Mouse (Mus musculus): Measurements from ENCODE around the gene Zc3h18. TPM values are rescaled to one million over a fixed set of nuclear protein-coding genes. Genes with fewer than 3 reads are reported as not detected.

Gene Zc3h18
- polyA plus RNA-seq, 1 experiment from 2014 or later = 32.4 TPM

DNA sequence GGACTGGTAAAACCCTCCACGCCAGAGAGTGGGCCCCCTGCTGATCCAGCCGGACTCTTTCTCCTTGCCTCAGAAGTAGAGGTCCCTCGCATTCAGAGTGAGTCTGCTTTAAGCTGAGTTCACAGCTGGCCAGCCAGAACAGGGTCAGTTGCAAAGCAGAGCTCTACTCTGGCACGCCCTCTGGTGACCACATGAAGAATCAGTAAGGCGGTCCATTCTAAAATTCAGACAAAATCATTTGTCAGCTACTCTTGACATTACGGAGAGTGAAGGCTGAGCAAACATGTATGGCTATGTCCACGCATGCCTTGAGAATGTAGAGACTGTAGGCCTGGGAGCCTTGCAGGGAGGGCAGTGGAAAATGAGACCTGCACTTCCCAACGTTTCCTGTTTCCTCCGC, 6.7 kb upstream of the Zc3h18 start:
- no peaks in the 10 kb centered on the region for H3K27me3 ChIP-seq (ENCODE audit: control insufficient read depth, insufficient read depth, low read length)
- no peak overlapping the region for H3K4me2 ChIP-seq (ENCODE audit: low read depth, low read length)
- no peak overlapping the region for H3K4me3 ChIP-seq (replicated peaks; ENCODE audit: low read length)
- ATAC-seq (ENCODE audit: insufficient read depth, low FRiP score) = peak; percentile 71
- H3K27ac ChIP-seq (ENCODE audit: low read length) = no peak overlapping the region
- no peaks in the 10 kb centered on the region for H3K36me3 ChIP-seq (ENCODE audit: control insufficient read depth, insufficient read depth, low read length)
- no peaks in the 10 kb centered on the region for H3K9me3 ChIP-seq (replicated peaks; ENCODE audit: control insufficient read depth, low read length)
- peaks cover 8% of the 10 kb centered on the region; the same call in 1 of the 2 replicates for H3K4me1 ChIP-seq (ENCODE audit: control insufficient read depth, insufficient read depth, low read length)
- peak overlapping the region; percentile 28; the same call in 1 of the 2 replicates for H3K9ac ChIP-seq (ENCODE audit: low read length)
- 8% methylated on average over 9 of the region's 9 CpGs for WGBS

GRCm38 (mm10) chr8:122371706-122372105, 4.7 kb upstream of the Zc3h18 start:
- H3K4me3 ChIP-seq (replicated peaks; ENCODE audit: low read length) = no peak overlapping the region
- ATAC-seq (ENCODE audit: insufficient read depth, low FRiP score) = no peak
- H3K4me2 ChIP-seq (ENCODE audit: low read depth, low read length) = no peak overlapping the region
- H3K36me3 ChIP-seq (ENCODE audit: control insufficient read depth, insufficient read depth, low read length) = no peaks in the 10 kb centered on the region
- WGBS = 58% methylated on average over 6 of the region's 6 CpGs
- no peak overlapping the region for H3K27ac ChIP-seq (ENCODE audit: low read length)
- H3K27me3 ChIP-seq (ENCODE audit: control insufficient read depth, insufficient read depth, low read length) = no peaks in the 10 kb centered on the region
- peaks cover 14% of the 10 kb centered on the region; the same call in 1 of the 2 replicates for H3K4me1 ChIP-seq (ENCODE audit: control insufficient read depth, insufficient read depth, low read length)
- H3K9me3 ChIP-seq (replicated peaks; ENCODE audit: control insufficient read depth, low read length) = no peaks in the 10 kb centered on the region
- H3K9ac ChIP-seq (ENCODE audit: low read length) = no peak overlapping the region

DNA sequence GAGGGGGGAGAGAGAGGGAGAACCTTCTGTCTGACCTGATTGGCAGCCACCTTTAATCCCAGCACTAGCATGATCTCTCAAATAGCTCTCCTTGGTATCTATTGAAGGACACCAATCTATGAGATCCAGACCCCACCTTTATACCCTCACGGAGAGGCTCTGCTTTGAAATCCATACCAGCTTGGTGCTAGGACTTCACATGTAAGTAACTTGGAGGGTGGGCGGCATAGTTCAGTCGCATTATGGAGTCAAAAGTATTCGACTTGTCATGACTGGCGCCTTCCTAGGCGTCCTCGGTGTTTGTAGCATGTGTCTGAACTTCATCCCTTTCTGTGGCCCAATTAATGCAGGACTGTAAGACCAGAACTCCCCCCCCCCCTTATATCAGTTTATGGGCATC, 1.1 kb upstream of the Zc3h18 start:
- no peak overlapping the region for H3K4me3 ChIP-seq (replicated peaks; ENCODE audit: low read length)
- H3K27ac ChIP-seq (ENCODE audit: low read length) = no peak overlapping the region
- H3K27me3 ChIP-seq (ENCODE audit: control insufficient read depth, insufficient read depth, low read length) = no peaks in the 10 kb centered on the region
- H3K9ac ChIP-seq (ENCODE audit: low read length) = peak overlapping the region; percentile 24; the same call in 1 of the 2 replicates
- H3K4me1 ChIP-seq (ENCODE audit: control insufficient read depth, insufficient read depth, low read length) = peaks cover 16% of the 10 kb centered on the region
- H3K36me3 ChIP-seq (ENCODE audit: control insufficient read depth, insufficient read depth, low read length) = no peaks in the 10 kb centered on the region; the same call in 1 of the 2 replicates
- no peak overlapping the region; the same call in 1 of the 2 replicates for H3K4me2 ChIP-seq (ENCODE audit: low read depth, low read length)
- no peak for ATAC-seq (ENCODE audit: insufficient read depth, low FRiP score)
- 90% methylated on average over 7 of the region's 7 CpGs for WGBS
- no peaks in the 10 kb centered on the region for H3K9me3 ChIP-seq (replicated peaks; ENCODE audit: control insufficient read depth, low read length)

- Histone ChIP-seq H3K9ac (ENCODE audit: low read length) (peak overlapping the region; percentile 61), H3K4me2 (ENCODE audit: low read depth, low read length) (peak overlapping the region; percentile 70), H3K9me3 (replicated peaks; ENCODE audit: control insufficient read depth, low read length) (no peaks in the 10 kb centered on the region), H3K4me3 (replicated peaks; ENCODE audit: low read length) (peak overlapping the region; percentile 86), H3K27ac (ENCODE audit: low read length) (0 out of 2 replicates have a peak overlapping the region, but pooled peaks have one; percentile 20), H3K4me1 (ENCODE audit: control insufficient read depth, insufficient read depth, low read length) (peaks cover 17% of the 10 kb centered on the region), H3K36me3 (ENCODE audit: control insufficient read depth, insufficient read depth, low read length) (no peaks in the 10 kb centered on the region; the same call in 1 of the 2 replicates), H3K27me3 (ENCODE audit: control insufficient read depth, insufficient read depth, low read length) (no peaks in the 10 kb centered on the region)
- ATAC-seq (ENCODE audit: insufficient read depth, low FRiP score) = peak; percentile 0; the same call in 1 of the 2 replicates
- 19% methylated on average over 13 of the region's 13 CpGs for WGBS
Measured at GRCm38 (mm10) chr8:122375751-122376364, 551 bp upstream of the Zc3h18 start.

DNA sequence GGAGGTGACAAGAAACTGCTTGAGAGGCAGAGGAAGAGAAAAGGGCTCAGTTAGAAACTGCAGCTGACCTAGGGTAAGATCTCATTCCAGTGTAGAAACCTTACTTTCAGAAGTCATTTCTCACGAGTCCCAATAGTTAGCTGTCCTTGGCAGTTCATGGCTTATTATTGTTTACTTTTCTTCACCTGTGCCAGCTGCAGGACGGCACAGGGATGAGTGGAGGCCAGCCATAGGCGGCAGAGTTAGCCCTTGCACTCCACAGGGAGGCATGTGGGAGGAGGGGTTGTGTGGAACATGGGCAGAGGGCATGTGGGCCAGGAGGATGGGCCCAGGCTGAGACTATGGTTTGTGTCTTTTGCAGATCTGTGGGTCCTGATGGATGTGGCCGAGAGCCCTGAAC, 6.6 kb downstream of the Zc3h18 start:
- 49% methylated on average over 4 of the region's 4 CpGs for WGBS
- no peak overlapping the region for H3K9ac ChIP-seq (ENCODE audit: low read length)
- no peak overlapping the region for H3K27ac ChIP-seq (ENCODE audit: low read length)

DNA sequence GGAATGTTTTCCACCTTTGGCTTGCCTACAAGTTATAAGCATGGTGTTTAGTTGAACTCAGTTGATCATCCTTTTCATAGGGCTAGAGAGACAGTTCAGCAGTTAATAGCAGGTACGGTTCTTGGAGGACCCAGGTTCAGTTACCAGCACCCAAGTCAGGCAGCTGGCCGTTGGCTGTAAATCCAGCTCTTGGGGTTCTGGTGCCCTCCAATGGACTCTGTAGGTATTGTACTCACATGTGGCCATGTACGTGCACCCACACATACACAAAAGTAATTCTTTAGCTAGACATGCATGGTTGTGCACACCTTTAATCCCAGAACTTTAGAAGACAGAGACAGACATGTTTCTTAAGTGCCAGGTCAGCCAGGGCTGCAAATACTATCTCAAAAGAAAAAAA, 12.9 kb downstream of the Zc3h18 start:
- no peaks in the 10 kb centered on the region for H3K27me3 ChIP-seq (ENCODE audit: control insufficient read depth, insufficient read depth, low read length)
- H3K27ac ChIP-seq (ENCODE audit: low read length) = no peak overlapping the region
- H3K4me3 ChIP-seq (replicated peaks; ENCODE audit: low read length) = no peak overlapping the region
- no peak for ATAC-seq (ENCODE audit: insufficient read depth, low FRiP score)
- no peak overlapping the region for H3K9ac ChIP-seq (ENCODE audit: low read length)
- H3K36me3 ChIP-seq (ENCODE audit: control insufficient read depth, insufficient read depth, low read length) = peaks cover 40% of the 10 kb centered on the region
- WGBS = 92% methylated on average over 3 of the region's 3 CpGs
- H3K4me2 ChIP-seq (ENCODE audit: low read depth, low read length) = no peak overlapping the region
- no peaks in the 10 kb centered on the region for H3K4me1 ChIP-seq (ENCODE audit: control insufficient read depth, insufficient read depth, low read length)
- no peaks in the 10 kb centered on the region for H3K9me3 ChIP-seq (replicated peaks; ENCODE audit: control insufficient read depth, low read length)

More for the DNA sequence above, 6.6 kb downstream of the Zc3h18 start:
- H3K27me3 ChIP-seq (ENCODE audit: control insufficient read depth, insufficient read depth, low read length) = no peaks in the 10 kb centered on the region
- H3K4me1 ChIP-seq (ENCODE audit: control insufficient read depth, insufficient read depth, low read length) = 0 out of 2 replicates have a peak, but pooled peaks cover 4% of the 10 kb centered on the region
- no peaks in the 10 kb centered on the region for H3K9me3 ChIP-seq (replicated peaks; ENCODE audit: control insufficient read depth, low read length)
- no peak overlapping the region for H3K4me3 ChIP-seq (replicated peaks; ENCODE audit: low read length)
- H3K4me2 ChIP-seq (ENCODE audit: low read depth, low read length) = no peak overlapping the region
- no peak for ATAC-seq (ENCODE audit: insufficient read depth, low FRiP score)
- peaks cover 19% of the 10 kb centered on the region for H3K36me3 ChIP-seq (ENCODE audit: control insufficient read depth, insufficient read depth, low read length)

- Histone ChIP-seq H3K9ac (ENCODE audit: low read length) (no peak overlapping the region), H3K9me3 (replicated peaks; ENCODE audit: control insufficient read depth, low read length) (no peaks in the 10 kb centered on the region), H3K27ac (ENCODE audit: low read length) (no peak overlapping the region), H3K4me1 (ENCODE audit: control insufficient read depth, insufficient read depth, low read length) (no peaks in the 10 kb centered on the region), H3K27me3 (ENCODE audit: control insufficient read depth, insufficient read depth, low read length) (no peaks in the 10 kb centered on the region), H3K4me3 (replicated peaks; ENCODE audit: low read length) (no peak overlapping the region), H3K36me3 (ENCODE audit: control insufficient read depth, insufficient read depth, low read length) (peaks cover 35% of the 10 kb centered on the region), H3K4me2 (ENCODE audit: low read depth, low read length) (no peak overlapping the region)
- WGBS = 73% methylated on average over 3 of the region's 3 CpGs
- ATAC-seq (ENCODE audit: insufficient read depth, low FRiP score) = no peak
Measured at GRCm38 (mm10) chr8:122390758-122391157, 14.3 kb downstream of the Zc3h18 start.

DNA sequence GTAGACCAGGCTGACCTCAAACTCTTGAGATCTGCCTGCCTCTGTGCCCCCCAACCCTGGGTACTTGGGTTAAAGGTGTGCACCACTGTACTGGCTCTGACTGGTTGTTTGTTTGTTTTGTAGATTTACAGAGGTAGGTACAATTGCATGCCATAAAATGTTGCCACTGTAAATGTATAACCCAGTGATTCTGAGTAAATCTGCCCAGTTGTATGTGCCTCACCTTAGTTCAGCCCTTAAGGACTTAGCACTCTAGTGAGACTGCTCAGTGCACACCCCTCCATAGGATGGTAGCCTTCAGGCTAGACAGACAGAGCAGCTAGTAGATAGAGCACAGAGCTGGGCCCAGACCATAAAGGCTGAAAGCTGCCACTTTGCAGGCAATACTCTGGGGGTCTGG, 17.3 kb downstream of the Zc3h18 start:
- no peak overlapping the region for H3K27ac ChIP-seq (ENCODE audit: low read length)
- no peaks in the 10 kb centered on the region for H3K4me1 ChIP-seq (ENCODE audit: control insufficient read depth, insufficient read depth, low read length)
- no peak for ATAC-seq (ENCODE audit: insufficient read depth, low FRiP score)
- no peak overlapping the region for H3K9ac ChIP-seq (ENCODE audit: low read length)
- H3K36me3 ChIP-seq (ENCODE audit: control insufficient read depth, insufficient read depth, low read length) = peaks cover 30% of the 10 kb centered on the region
- H3K9me3 ChIP-seq (replicated peaks; ENCODE audit: control insufficient read depth, low read length) = no peaks in the 10 kb centered on the region
- no peaks in the 10 kb centered on the region for H3K27me3 ChIP-seq (ENCODE audit: control insufficient read depth, insufficient read depth, low read length)
- no peak overlapping the region for H3K4me2 ChIP-seq (ENCODE audit: low read depth, low read length)
- H3K4me3 ChIP-seq (replicated peaks; ENCODE audit: low read length) = no peak overlapping the region

GRCm38 (mm10) chr8:122395291-122395690, 18.9 kb downstream of the Zc3h18 start:
- Histone ChIP-seq H3K27ac (ENCODE audit: low read length) (no peak overlapping the region), H3K9me3 (replicated peaks; ENCODE audit: control insufficient read depth, low read length) (no peaks in the 10 kb centered on the region), H3K4me2 (ENCODE audit: low read depth, low read length) (no peak overlapping the region), H3K27me3 (ENCODE audit: control insufficient read depth, insufficient read depth, low read length) (no peaks in the 10 kb centered on the region), H3K36me3 (ENCODE audit: control insufficient read depth, insufficient read depth, low read length) (peaks cover 24% of the 10 kb centered on the region), H3K4me1 (ENCODE audit: control insufficient read depth, insufficient read depth, low read length) (no peaks in the 10 kb centered on the region), H3K4me3 (replicated peaks; ENCODE audit: low read length) (no peak overlapping the region), H3K9ac (ENCODE audit: low read length) (no peak overlapping the region)
- no peak for ATAC-seq (ENCODE audit: insufficient read depth, low FRiP score)
- 88% methylated on average over 6 of the region's 6 CpGs for WGBS

Measured in stomach, embryonic 16.5 days (tissue).